Mouse (Mus musculus): ENCODE measurements around the gene 4930442H23Rik. TPM values are rescaled to one million over a fixed set of nuclear protein-coding genes. Genes with fewer than 3 reads are reported as not detected.

4930442H23Rik gene
- polyA plus RNA-seq, 1 experiment from 2014 or later: 0.07 TPM

GRCm38 (mm10) chr10:81200605-81201287, 17.1 kb upstream of the 4930442H23Rik start:
- Histone ChIP-seq H3K27ac (replicated peaks) (no peak overlapping the region), H3K4me2 (replicated peaks; ENCODE audit: low read depth) (no peak overlapping the region), H3K27me3 (ENCODE audit: control insufficient read depth, insufficient read depth, low read length) (no peaks in the 10 kb centered on the region), H3K4me1 (replicated peaks; ENCODE audit: control insufficient read depth, insufficient read depth) (no peaks in the 10 kb centered on the region), H3K9me3 (ENCODE audit: control insufficient read depth, low read length) (no peaks in the 10 kb centered on the region), H3K36me3 (ENCODE audit: control insufficient read depth, insufficient read depth, low read length) (no peaks in the 10 kb centered on the region), H3K4me3 (ENCODE audit: low read depth, low read length) (no peak overlapping the region), H3K9ac (ENCODE audit: low read length) (no peak overlapping the region)
- no peak for TF ChIP-seq CTCF (IDR thresholded peaks at IDR 0.05; ENCODE audit: low read depth)
- no peak for TF ChIP-seq EP300 (optimal IDR thresholded peaks at IDR 0.05)
- 69% methylated on average over 20 of the region's 20 CpGs for WGBS
- DNase-seq (ENCODE audit: low spot score): no peak
- no peak for ATAC-seq (ENCODE audit: low FRiP score, low TSS enrichment)

- Histone ChIP-seq H3K9ac (ENCODE audit: low read length) (no peak overlapping the region), H3K27me3 (ENCODE audit: control insufficient read depth, insufficient read depth, low read length) (no peaks in the 10 kb centered on the region), H3K27ac (replicated peaks) (no peak overlapping the region), H3K4me1 (replicated peaks; ENCODE audit: control insufficient read depth, insufficient read depth) (no peaks in the 10 kb centered on the region), H3K4me3 (ENCODE audit: low read depth, low read length) (no peak overlapping the region), H3K36me3 (ENCODE audit: control insufficient read depth, insufficient read depth, low read length) (no peaks in the 10 kb centered on the region), H3K4me2 (replicated peaks; ENCODE audit: low read depth) (no peak overlapping the region), H3K9me3 (ENCODE audit: control insufficient read depth, low read length) (no peaks in the 10 kb centered on the region)
- 81% methylated on average over 13 of the region's 13 CpGs for WGBS
- DNase-seq (ENCODE audit: low spot score) (no peak), ATAC-seq (ENCODE audit: low FRiP score, low TSS enrichment) (no peak)
- TF ChIP-seq CTCF (IDR thresholded peaks at IDR 0.05; ENCODE audit: low read depth) (no peak), EP300 (optimal IDR thresholded peaks at IDR 0.05) (no peak)
Measured at GRCm38 (mm10) chr10:81200141-81200540, 16.5 kb upstream of the 4930442H23Rik start.

GRCm38 (mm10) chr10:81198990-81199389, 15.3 kb upstream of the 4930442H23Rik start:
- Histone ChIP-seq H3K9ac (ENCODE audit: low read length) (no peak overlapping the region), H3K4me3 (ENCODE audit: low read depth, low read length) (no peak overlapping the region), H3K9me3 (ENCODE audit: control insufficient read depth, low read length) (no peaks in the 10 kb centered on the region), H3K4me2 (replicated peaks; ENCODE audit: low read depth) (no peak overlapping the region), H3K4me1 (replicated peaks; ENCODE audit: control insufficient read depth, insufficient read depth) (no peaks in the 10 kb centered on the region), H3K27me3 (ENCODE audit: control insufficient read depth, insufficient read depth, low read length) (no peaks in the 10 kb centered on the region), H3K27ac (replicated peaks) (no peak overlapping the region), H3K36me3 (ENCODE audit: control insufficient read depth, insufficient read depth, low read length) (no peaks in the 10 kb centered on the region)
- WGBS: 86% methylated on average over 6 of the region's 6 CpGs
- DNase-seq (ENCODE audit: low spot score): no peak
- 0 out of 2 replicates have a peak, but pooled peaks have one; percentile 4 for TF ChIP-seq CTCF (IDR thresholded peaks at IDR 0.05; ENCODE audit: low read depth)
- TF ChIP-seq EP300 (optimal IDR thresholded peaks at IDR 0.05): no peak
- no peak for ATAC-seq (ENCODE audit: low FRiP score, low TSS enrichment)

GRCm38 (mm10) chr10:81198230-81198629, 14.6 kb upstream of the 4930442H23Rik start:
- Histone ChIP-seq H3K27me3 (ENCODE audit: control insufficient read depth, insufficient read depth, low read length) (no peaks in the 10 kb centered on the region), H3K4me3 (ENCODE audit: low read depth, low read length) (no peak overlapping the region), H3K4me2 (replicated peaks; ENCODE audit: low read depth) (no peak overlapping the region), H3K4me1 (replicated peaks; ENCODE audit: control insufficient read depth, insufficient read depth) (no peaks in the 10 kb centered on the region), H3K9me3 (ENCODE audit: control insufficient read depth, low read length) (no peaks in the 10 kb centered on the region), H3K36me3 (ENCODE audit: control insufficient read depth, insufficient read depth, low read length) (no peaks in the 10 kb centered on the region), H3K9ac (ENCODE audit: low read length) (no peak overlapping the region), H3K27ac (replicated peaks) (no peak overlapping the region)
- no peak for TF ChIP-seq EP300 (optimal IDR thresholded peaks at IDR 0.05)
- peak; percentile 90 for TF ChIP-seq CTCF (IDR thresholded peaks at IDR 0.05; ENCODE audit: low read depth)
- no peak for ATAC-seq (ENCODE audit: low FRiP score, low TSS enrichment)
- WGBS: 3% methylated on average over 9 of the region's 9 CpGs
- peak; percentile 70 for DNase-seq (ENCODE audit: low spot score)

GRCm38 (mm10) chr10:81197305-81197704, 13.7 kb upstream of the 4930442H23Rik start:
- H3K27me3 ChIP-seq (ENCODE audit: control insufficient read depth, insufficient read depth, low read length): no peaks in the 10 kb centered on the region
- no peak for ATAC-seq (ENCODE audit: low FRiP score, low TSS enrichment)
- no peak overlapping the region for H3K4me2 ChIP-seq (replicated peaks; ENCODE audit: low read depth)
- no peak overlapping the region for H3K9ac ChIP-seq (ENCODE audit: low read length)
- H3K27ac ChIP-seq (replicated peaks): no peak overlapping the region
- TF ChIP-seq EP300 (optimal IDR thresholded peaks at IDR 0.05) (no peak), CTCF (IDR thresholded peaks at IDR 0.05; ENCODE audit: low read depth) (no peak)
- DNase-seq (ENCODE audit: low spot score): no peak
- H3K9me3 ChIP-seq (ENCODE audit: control insufficient read depth, low read length): no peaks in the 10 kb centered on the region
- H3K4me3 ChIP-seq (ENCODE audit: low read depth, low read length): no peak overlapping the region
- 0 out of 2 replicates have a peak, but pooled peaks cover 2% of the 10 kb centered on the region for H3K4me1 ChIP-seq (replicated peaks; ENCODE audit: control insufficient read depth, insufficient read depth)
- H3K36me3 ChIP-seq (ENCODE audit: control insufficient read depth, insufficient read depth, low read length): no peaks in the 10 kb centered on the region
- WGBS: 48% methylated on average over 6 of the region's 6 CpGs

GRCm38 (mm10) chr10:81196470-81197065, 12.9 kb upstream of the 4930442H23Rik start:
- ATAC-seq (ENCODE audit: low FRiP score, low TSS enrichment): no peak
- 60% methylated on average over 11 of the region's 11 CpGs for WGBS
- no peaks in the 10 kb centered on the region for H3K27me3 ChIP-seq (ENCODE audit: control insufficient read depth, insufficient read depth, low read length)

More at GRCm38 (mm10) chr10:81196470-81197065, 12.9 kb upstream of the 4930442H23Rik start:
- Histone ChIP-seq H3K9ac (ENCODE audit: low read length) (no peak overlapping the region), H3K4me2 (replicated peaks; ENCODE audit: low read depth) (no peak overlapping the region), H3K4me3 (ENCODE audit: low read depth, low read length) (no peak overlapping the region), H3K27ac (replicated peaks) (peak overlapping the region; percentile 93), H3K9me3 (ENCODE audit: control insufficient read depth, low read length) (no peaks in the 10 kb centered on the region), H3K36me3 (ENCODE audit: control insufficient read depth, insufficient read depth, low read length) (no peaks in the 10 kb centered on the region), H3K4me1 (replicated peaks; ENCODE audit: control insufficient read depth, insufficient read depth) (peaks cover 2% of the 10 kb centered on the region; the same call in 1 of the 2 replicates)
- DNase-seq (ENCODE audit: low spot score): no peak
- TF ChIP-seq EP300 (optimal IDR thresholded peaks at IDR 0.05) (no peak), CTCF (IDR thresholded peaks at IDR 0.05; ENCODE audit: low read depth) (no peak)
